Mouse (Mus musculus) hindbrain, postnatal 0 days (tissue): ENCODE measurements around the gene Cpt2. TPM values are rescaled to one million over a fixed set of nuclear protein-coding genes. Genes with fewer than 3 reads are reported as not detected.

Experiments used
- ATAC-seq: fragments of 200-750 bp; cut with Nextera tagmentation; 2 replicates; pipeline ENCODE4 v1.8.0; 2017; ENCODE audit warnings: mild to moderate bottlenecking, moderate TSS enrichment, moderate library complexity
- DNase-seq: peaks from one replicate; pipeline ENCODE4 v3.0.0-alpha.2; 2015; ENCODE audit warnings: low spot score
- H3K27ac ChIP-seq: fragments of 300-500 bp; sonication (generic); 2 replicates; pipeline ENCODE4 v1.5.1; 2014; ENCODE audit warnings: mild to moderate bottlenecking
- H3K27me3 ChIP-seq: fragments of 300-500 bp; sonication (generic); 2 replicates; pipeline ENCODE4 v1.6.1; 2014; ENCODE audit warnings: low read length, mixed read lengths; ENCODE audit not compliant: insufficient read depth
- H3K36me3 ChIP-seq: fragments of 300-500 bp; sonication (generic); 2 replicates; pipeline ENCODE4 v1.6.1; 2014; ENCODE audit warnings: low read length, mixed read lengths; ENCODE audit not compliant: insufficient read depth
- H3K4me1 ChIP-seq: fragments of 300-500 bp; sonication (generic); 2 replicates; pipeline ENCODE4 v1.6.1; 2014; ENCODE audit warnings: antibody characterized with exemption, low read length, mixed read lengths; ENCODE audit not compliant: insufficient read depth
- H3K4me2 ChIP-seq: fragments of 300-500 bp; sonication (generic); 2 replicates; pipeline ENCODE4 v1.6.1; 2014; ENCODE audit warnings: low read depth, mild to moderate bottlenecking, low read length, moderate library complexity, mixed read lengths
- H3K4me3 ChIP-seq: fragments of 300-500 bp; sonication (generic); 2 replicates; pipeline ENCODE4 v1.5.1; 2014; ENCODE audit warnings: low read length
- H3K9ac ChIP-seq: fragments of 300-500 bp; sonication (generic); replicated peaks from 2 replicates; pipeline ENCODE4 v1.6.1; 2014; ENCODE audit warnings: mild to moderate bottlenecking, low read length, moderate library complexity, mixed read lengths
- H3K9me3 ChIP-seq: fragments of 300-500 bp; sonication (generic); 2 replicates; pipeline ENCODE4 v1.6.1; 2016; ENCODE audit warnings: low read length, mixed read lengths
- CTCF ChIP-seq: IDR thresholded peaks from 2 replicates; pipeline ENCODE4 v1.5.1; 2016; ENCODE audit warnings: antibody characterized with exemption, control low read depth, low read depth
- WGBS: fragments of 180-500 bp; shearing (Covaris S2); extraction: QIAGEN DNeasy Blood & Tissue Kit; methylation state at CpG from one replicate; pipeline ENCODE4 v1.1.7; 2014; 5-methylcytosine and 5-hydroxymethylcytosine counted together
- polyA plus RNA-seq: library from polyadenylated mRNA; unstranded; fragments of >200 nt; fragmentation: Nextera tagmentation; extraction: Ambion mirVana; gene quantifications from 2 replicates; pipeline ENCODE4 v1.2.1, GENCODE M21; 2015
- total RNA-seq: library from RNA; depleted of rRNA; stranded (reverse); fragments of >200 nt; gene quantifications from 2 replicates; pipeline ENCODE4 v1.2.3, GENCODE M21; 2014

Gene Cpt2
- total and polyA plus RNA-seq, 2 experiments from 2014 or later: 13.8 to 17.4 TPM

DNA sequence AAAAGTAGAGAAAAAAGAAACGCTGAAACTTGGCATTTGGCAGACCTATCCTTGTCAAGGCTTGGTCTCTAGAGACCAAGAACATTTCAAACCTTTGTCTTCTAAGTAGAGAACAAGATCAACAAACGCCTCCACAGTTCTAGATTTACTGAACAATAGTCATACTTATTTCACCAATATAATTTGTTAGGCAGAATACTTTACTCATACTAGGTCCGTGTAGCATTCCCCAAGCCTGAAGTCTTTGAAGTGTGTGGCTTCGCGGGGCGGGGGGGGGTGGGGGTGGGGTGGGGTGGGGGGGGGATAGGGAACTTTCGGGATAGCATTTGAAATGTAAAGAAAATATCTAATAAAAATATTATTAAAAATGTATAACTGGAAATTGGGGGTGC lies 389 bp upstream of the Cpt2 start:
- H3K4me2 ChIP-seq: peak overlapping the region; percentile 86
- no peak overlapping the region for H3K9ac ChIP-seq
- ATAC-seq (no peak), DNase-seq (no peak)
- H3K27me3 ChIP-seq: no peaks in the 10 kb centered on the region
- no peaks in the 10 kb centered on the region for H3K36me3 ChIP-seq
- H3K4me3 ChIP-seq: peak overlapping the region; percentile 60
- no peak overlapping the region for H3K27ac ChIP-seq
- 43% methylated on average over 7 of the region's 7 CpGs for WGBS
- peaks cover 5% of the 10 kb centered on the region; the same call in 1 of the 2 replicates for H3K4me1 ChIP-seq
- H3K9me3 ChIP-seq: no peaks in the 10 kb centered on the region
- TF ChIP-seq CTCF: no peak

DNA sequence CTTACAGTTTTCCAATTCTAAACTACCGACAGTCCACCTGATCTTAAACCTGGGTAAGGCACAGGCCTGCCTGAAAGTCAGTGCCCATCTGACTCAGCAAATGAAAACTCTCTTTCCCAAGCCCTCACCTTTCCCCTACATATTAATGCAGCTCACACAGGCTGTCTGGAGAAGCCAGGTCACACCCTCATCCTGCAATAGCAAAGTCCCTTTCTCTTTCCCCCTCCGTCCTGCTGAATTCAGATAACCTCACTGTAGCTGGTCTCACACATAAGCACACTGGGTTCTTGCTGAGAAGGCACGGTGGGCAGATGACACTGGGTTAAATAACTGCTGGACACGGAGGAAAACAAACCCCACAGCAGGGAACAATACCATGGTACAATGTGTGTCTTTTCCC lies 1.5 kb downstream of the Cpt2 start:
- H3K27me3 ChIP-seq: no peaks in the 10 kb centered on the region
- H3K4me2 ChIP-seq: peak overlapping the region; percentile 86
- peak overlapping the region; percentile 48; the same call in 1 of the 2 replicates for H3K27ac ChIP-seq
- no peak overlapping the region for H3K4me3 ChIP-seq
- no peaks in the 10 kb centered on the region for H3K9me3 ChIP-seq
- no peak for DNase-seq
- ATAC-seq: no peak
- 37% methylated on average over 4 of the region's 4 CpGs for WGBS
- peaks cover 5% of the 10 kb centered on the region; the same call in 1 of the 2 replicates for H3K4me1 ChIP-seq
- H3K9ac ChIP-seq: 0 out of 2 replicates have a peak overlapping the region, but pooled peaks have one; percentile 9
- H3K36me3 ChIP-seq: no peaks in the 10 kb centered on the region
- TF ChIP-seq CTCF: no peak

DNA sequence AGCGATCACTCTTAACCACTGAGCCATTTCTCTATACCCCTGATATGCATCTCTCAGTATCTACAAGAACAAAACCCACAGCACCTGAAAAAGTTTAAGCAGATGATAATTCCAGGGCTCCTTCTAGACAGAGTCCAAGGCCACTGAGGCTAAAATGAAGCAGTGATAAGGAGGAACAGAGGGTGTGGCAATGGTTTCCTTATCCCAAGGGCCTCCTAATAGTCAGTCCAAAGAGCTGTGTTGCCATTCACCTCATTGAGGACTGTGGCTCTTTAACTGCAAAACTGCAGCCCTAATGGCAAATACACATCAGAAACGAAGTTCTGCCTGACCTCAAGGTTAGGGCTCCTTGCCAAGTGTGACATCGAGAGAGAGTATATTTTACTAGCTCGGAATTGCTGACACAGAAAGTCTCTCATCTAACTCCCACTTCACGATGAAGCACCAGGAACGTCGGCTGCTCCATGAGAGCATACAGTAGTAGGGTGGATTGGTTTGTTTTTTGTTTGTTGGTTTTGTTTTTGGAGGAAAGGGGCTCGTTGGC lies 2.2 kb downstream of the Cpt2 start:
- Histone ChIP-seq H3K4me3 (no peak overlapping the region), H3K9ac (no peak overlapping the region), H3K4me1 (peaks cover 5% of the 10 kb centered on the region; the same call in 1 of the 2 replicates), H3K9me3 (no peaks in the 10 kb centered on the region), H3K27me3 (no peaks in the 10 kb centered on the region), H3K4me2 (no peak overlapping the region), H3K36me3 (no peaks in the 10 kb centered on the region), H3K27ac (no peak overlapping the region)
- no peak for TF ChIP-seq CTCF
- WGBS: 77% methylated on average over 8 of the region's 8 CpGs
- peak; percentile 13 for DNase-seq
- ATAC-seq: no peak

DNA sequence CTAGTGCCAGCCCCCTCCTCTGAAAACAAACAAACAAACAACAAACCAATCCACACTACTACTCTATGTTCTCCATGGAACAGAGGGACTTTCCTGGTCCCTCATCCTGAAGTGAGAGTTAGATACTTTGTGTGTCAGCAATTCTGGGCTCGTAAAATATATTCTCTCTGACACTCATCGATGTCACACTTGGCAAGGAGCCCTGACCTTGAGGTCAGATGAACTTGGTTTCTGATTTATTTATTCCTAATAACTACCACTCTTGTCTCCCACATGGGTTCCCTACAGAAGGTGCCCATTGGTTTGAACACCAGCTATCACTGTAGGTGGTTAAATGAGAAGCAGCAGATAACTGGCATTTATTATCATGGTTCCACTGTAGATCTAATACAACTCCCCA lies 3.1 kb downstream of the Cpt2 start:
- no peak for ATAC-seq
- Histone ChIP-seq H3K27me3 (no peaks in the 10 kb centered on the region), H3K27ac (no peak overlapping the region), H3K4me1 (peaks cover 5% of the 10 kb centered on the region; the same call in 1 of the 2 replicates), H3K4me3 (no peak overlapping the region), H3K36me3 (no peaks in the 10 kb centered on the region), H3K9ac (no peak overlapping the region), H3K4me2 (no peak overlapping the region), H3K9me3 (no peaks in the 10 kb centered on the region)
- WGBS: 86% methylated on average over 2 of the region's 2 CpGs
- TF ChIP-seq CTCF: no peak
- DNase-seq: no peak

- ATAC-seq: no peak
Measured at GRCm38 (mm10) chr4:107910020-107910419, 13.4 kb downstream of the Cpt2 start.

GRCm38 (mm10) chr4:107906561-107906960 lies 16.8 kb downstream of the Cpt2 start:
- ATAC-seq (no peak), DNase-seq (no peak)
- Histone ChIP-seq H3K36me3 (no peaks in the 10 kb centered on the region), H3K4me1 (no peaks in the 10 kb centered on the region), H3K4me2 (no peak overlapping the region), H3K9ac (no peak overlapping the region), H3K27ac (no peak overlapping the region), H3K9me3 (no peaks in the 10 kb centered on the region), H3K27me3 (no peaks in the 10 kb centered on the region), H3K4me3 (no peak overlapping the region)
- 89% methylated on average over 9 of the region's 9 CpGs for WGBS
- TF ChIP-seq CTCF: no peak

More at GRCm38 (mm10) chr4:107910020-107910419, 13.4 kb downstream of the Cpt2 start:
- no peak overlapping the region for H3K27ac ChIP-seq
- no peak overlapping the region for H3K9ac ChIP-seq
- no peak overlapping the region for H3K4me3 ChIP-seq
- H3K4me1 ChIP-seq: no peaks in the 10 kb centered on the region
- H3K9me3 ChIP-seq: no peaks in the 10 kb centered on the region
- no peak for DNase-seq
- TF ChIP-seq CTCF: no peak
- H3K27me3 ChIP-seq: no peaks in the 10 kb centered on the region
- WGBS: 91% methylated on average over 4 of the region's 4 CpGs
- no peaks in the 10 kb centered on the region; the same call in 1 of the 2 replicates for H3K36me3 ChIP-seq
- no peak overlapping the region for H3K4me2 ChIP-seq

GRCm38 (mm10) chr4:107904252-107904651 lies 19.2 kb downstream of the Cpt2 start:
- H3K27ac ChIP-seq: no peak overlapping the region
- H3K9me3 ChIP-seq: no peaks in the 10 kb centered on the region
- H3K9ac ChIP-seq: no peak overlapping the region
- H3K4me3 ChIP-seq: no peak overlapping the region
- no peaks in the 10 kb centered on the region; the same call in 1 of the 2 replicates for H3K36me3 ChIP-seq
- H3K4me1 ChIP-seq: no peaks in the 10 kb centered on the region
- no peak overlapping the region for H3K4me2 ChIP-seq
- no peak for DNase-seq
- no peak for ATAC-seq
- H3K27me3 ChIP-seq: no peaks in the 10 kb centered on the region
- WGBS: 94% methylated on average over 10 of the region's 10 CpGs
- no peak for TF ChIP-seq CTCF
